Mouse (Mus musculus) heart, postnatal 0 days (tissue): ENCODE measurements around the gene Dock7.

Experiments used
- CTCF ChIP-seq: IDR thresholded peaks from 2 replicates; pipeline ENCODE4 v1.5.1; 2016; ENCODE audit warnings: antibody characterized with exemption, control low read depth, low read depth
- EP300 ChIP-seq: IDR thresholded peaks from 2 replicates; pipeline ENCODE4 v1.6.1; 2016; ENCODE audit warnings: antibody characterized with exemption, low read depth

- TF ChIP-seq EP300 (no peak), CTCF (no peak)
Observed at GRCm38 (mm10) chr4:99108817-99109216, 11.9 kb downstream of the Dock7 start.
